Mouse (Mus musculus) C2C12 (cell line): ENCODE measurements at regions not wholly inside any gene's neighbourhood (a gene's known extent, or its start where the extent isn't known, plus 50 kb on each side); places are given as distances from the start of the nearest gene placed in this dataset.

Experiments
- CEBPB ChIP-seq: IDR thresholded peaks from one replicate; pipeline ENCODE4 v1.6.1; 2011; ENCODE audit warnings: low read depth, mild to moderate bottlenecking, control low read depth, moderate library complexity
- CTCF ChIP-seq: IDR thresholded peaks from one replicate; pipeline ENCODE4 v1.5.1; 2011; ENCODE audit not compliant: control insufficient read depth, insufficient read depth, insufficient read length
- MAX ChIP-seq: IDR thresholded peaks from one replicate; pipeline ENCODE4 v1.6.1; 2011; ENCODE audit warnings: mild to moderate bottlenecking, control low read depth
- MYOG ChIP-seq: IDR thresholded peaks from one replicate; pipeline ENCODE4 v1.6.1; 2011; ENCODE audit not compliant: control insufficient read depth, insufficient read length; ENCODE audit errors: extremely low read depth
- USF1 ChIP-seq: IDR thresholded peaks from one replicate; pipeline ENCODE4 v1.6.1; 2011; ENCODE audit warnings: low read depth, mild to moderate bottlenecking, control low read depth, moderate library complexity

DNA sequence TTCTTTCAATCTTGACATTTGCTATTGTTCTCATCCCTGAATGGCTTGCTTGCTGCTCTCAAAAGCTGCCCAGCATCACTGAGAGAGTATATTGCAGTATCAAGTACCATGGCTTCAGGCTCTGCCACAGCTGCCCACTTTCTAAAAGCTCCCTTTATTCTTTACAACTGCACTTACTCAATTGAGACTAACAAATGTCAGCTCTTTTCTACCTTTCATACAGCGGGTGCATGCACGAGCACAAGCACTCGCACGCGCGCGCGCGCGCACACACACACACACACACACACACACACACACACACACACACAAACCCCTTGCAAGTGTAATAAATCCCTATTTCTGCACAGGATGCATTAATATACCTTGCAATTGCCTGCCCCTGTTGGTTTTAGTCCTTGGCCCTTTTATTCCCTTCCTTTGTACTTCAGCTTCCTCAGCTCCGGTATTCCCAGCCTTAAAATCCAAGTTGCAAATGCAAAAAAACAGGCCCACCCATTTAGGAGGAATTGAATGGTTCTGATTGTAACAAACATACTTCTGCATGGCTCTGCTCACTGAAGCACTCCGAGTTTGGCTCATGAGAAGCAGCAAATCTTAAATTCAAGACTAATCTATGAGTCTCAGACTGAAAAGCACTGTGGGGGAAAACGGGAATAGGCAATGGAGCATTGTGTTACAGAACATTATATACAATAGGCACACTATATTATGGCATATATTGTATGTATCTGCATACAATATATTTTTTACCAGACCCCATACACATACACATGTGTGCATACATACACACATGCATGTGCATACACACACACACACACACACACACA lies 447.7 kb upstream of the Btbd3 start:
- no peak for TF ChIP-seq CTCF
- no peak for TF ChIP-seq USF1
- no peak for TF ChIP-seq MYOG
- TF ChIP-seq MAX, result no peak
- TF ChIP-seq CEBPB, result no peak
